7 mouse cellular contexts compared by ENCODE assay signal in the genomic region with DNA sequence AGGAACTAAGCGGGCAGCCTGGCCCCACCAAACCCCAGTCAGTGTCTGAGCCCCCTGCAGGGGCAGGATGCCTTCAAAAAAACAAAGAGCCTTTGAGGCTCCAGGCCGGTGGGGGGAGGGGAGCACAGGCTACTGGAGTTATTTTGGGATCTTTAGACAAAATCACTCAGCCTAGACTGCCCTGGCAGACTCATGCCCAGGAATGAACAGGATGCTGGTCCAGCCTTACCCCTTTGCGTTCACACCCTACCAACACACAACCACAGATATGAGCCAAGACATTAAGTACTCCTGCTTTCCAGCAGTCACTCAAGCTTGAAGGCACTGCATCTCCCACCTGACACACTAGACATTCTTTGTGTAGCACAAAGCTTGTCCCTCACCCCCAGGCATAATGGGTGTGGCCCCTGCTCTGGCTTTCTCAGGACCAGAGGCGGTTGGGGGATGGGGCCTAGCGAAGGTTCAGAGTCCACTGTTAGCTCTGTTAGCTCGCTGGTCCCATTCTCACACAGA. TPM values are rescaled to one million over a fixed set of nuclear protein-coding genes. Genes with fewer than 3 reads are reported as not detected.
DNase-seq lines count a peak whose midpoint lies in the region; ATAC-seq and TF ChIP-seq lines count a peak whose summit lies in the region.

No protein-coding gene starts in this region.

- WGBS in bone marrow, adult 2 months = 66% methylated on average over 6 of the region's 6 CpGs
- WGBS in limb, embryonic 10.5 days = 33% methylated on average over 6 of the region's 6 CpGs
- WGBS in midbrain, embryonic 16.5 days = 10% methylated on average over 6 of the region's 6 CpGs

- ATAC-seq in midbrain, embryonic 16.5 days = no peak

- H3K27ac ChIP-seq in ES-E14 (ENCODE audit: insufficient read depth, low read depth, low read length, poor library complexity, severe bottlenecking) = peak overlapping the region; percentile 95
- H3K27ac ChIP-seq in bone marrow, adult 2 months (ENCODE audit: control insufficient read depth, insufficient read depth, low read depth, low read length, poor library complexity) = peak overlapping the region; percentile 26; the same call in 1 of the 2 replicates
- peak overlapping the region; percentile 77 for H3K27ac ChIP-seq in limb, embryonic 10.5 days
- H3K27ac ChIP-seq in midbrain, embryonic 16.5 days (ENCODE audit: low read length) = peak overlapping the region; percentile 78

- peaks cover 26 to 65% of the 10 kb centered on the region in 2 experiments; a peak in 3 of 4 replicates for H3K4me1 ChIP-seq in ES-E14 (ENCODE audit: control insufficient read depth in 2 of 2, insufficient read depth in 2 of 2, low read length in 2 of 2, poor library complexity in 1 of 2)
- peaks cover 3% of the 10 kb centered on the region for H3K4me1 ChIP-seq in bone marrow, adult 2 months (ENCODE audit: control insufficient read depth, insufficient read depth, low read length)
- H3K4me1 ChIP-seq in limb, embryonic 10.5 days = peaks cover 87% of the 10 kb centered on the region
- H3K4me1 ChIP-seq in midbrain, embryonic 16.5 days (ENCODE audit: control insufficient read depth, insufficient read depth, low read length) = peaks cover 54% of the 10 kb centered on the region

- peak overlapping the region; percentile 38 to 42 for H3K4me3 ChIP-seq in ES-E14 (ENCODE audit: insufficient read depth in 1 of 2, low read depth in 1 of 2, low read length in 2 of 2, poor library complexity in 1 of 2, severe bottlenecking in 1 of 2)
- H3K4me3 ChIP-seq in bone marrow, adult 2 months (replicated peaks; ENCODE audit: control insufficient read depth, low read depth, low read length) = no peak overlapping the region
- H3K4me3 ChIP-seq in limb, embryonic 10.5 days = peak overlapping the region; percentile 3
- H3K4me3 ChIP-seq in midbrain, embryonic 16.5 days (ENCODE audit: low read depth, low read length) = no peak overlapping the region

- TF ChIP-seq POLR2A in bone marrow, adult 2 months (IDR thresholded peaks at IDR 0.05; ENCODE audit: borderline replicate concordance, control insufficient read depth, low read depth, low read length) = no peak

- peak; percentile 97 for DNase-seq in ES-E14 (ENCODE audit: low read depth, low spot score)
- peak; percentile 44 for DNase-seq in heart, postnatal 4 days
- DNase-seq in limb, embryonic 10.5 days (ENCODE audit: low spot score) = peak; percentile 50
- no peak for DNase-seq in thymus, postnatal 0 days (ENCODE audit: low spot score)
- no peak for DNase-seq in spleen, postnatal 14 days (ENCODE audit: low spot score in 2 of 2)

- peaks cover 44% of the 10 kb centered on the region for H3K36me3 ChIP-seq in ES-E14 (ENCODE audit: control insufficient read depth, insufficient read depth, low read length, poor library complexity, severe bottlenecking)
- H3K36me3 ChIP-seq in limb, embryonic 10.5 days = peaks cover 67% of the 10 kb centered on the region
- peaks cover 7% of the 10 kb centered on the region; the same call in 1 of the 2 replicates for H3K36me3 ChIP-seq in midbrain, embryonic 16.5 days (ENCODE audit: control insufficient read depth, insufficient read depth, low read length)

- no peaks in the 10 kb centered on the region for H3K27me3 ChIP-seq in limb, embryonic 10.5 days (ENCODE audit: low read depth, poor library complexity, severe bottlenecking)
- no peaks in the 10 kb centered on the region for H3K27me3 ChIP-seq in midbrain, embryonic 16.5 days (ENCODE audit: control insufficient read depth, insufficient read depth, low read depth, low read length)

- peak overlapping the region; percentile 15; the same call in 1 of the 2 replicates for H3K4me2 ChIP-seq in midbrain, embryonic 16.5 days (ENCODE audit: low read length)

- H3K9me3 ChIP-seq in ES-E14 (ENCODE audit: control insufficient read depth, insufficient read depth, low read depth, low read length) = no peaks in the 10 kb centered on the region
- no peaks in the 10 kb centered on the region for H3K9me3 ChIP-seq in limb, embryonic 10.5 days (replicated peaks)
- H3K9me3 ChIP-seq in midbrain, embryonic 16.5 days (replicated peaks; ENCODE audit: control insufficient read depth, low read length, poor library complexity, severe bottlenecking) = no peaks in the 10 kb centered on the region

- no peak for TF ChIP-seq CTCF in bone marrow, adult 2 months (IDR thresholded peaks at IDR 0.05; ENCODE audit: control insufficient read depth, insufficient read depth, low read length)

- H3K9ac ChIP-seq in ES-E14 (ENCODE audit: insufficient read depth, low read depth, low read length, poor library complexity, severe bottlenecking) = peak overlapping the region; percentile 33
- H3K9ac ChIP-seq in midbrain, embryonic 16.5 days (ENCODE audit: low read depth, low read length) = peak overlapping the region; percentile 39

- in situ Hi-C loops in ES-E14 (cut with MboI; ENCODE audit: low sequenced_read_pairs in 2 of 2, unreplicated experiment in 2 of 2) = no loop called here

TF ChIP-seq in ES-E14, 5 proteins besides CTCF, POLR2A, EP300 and RAD21:
- TF ChIP-seq CHD2 (IDR thresholded peaks at IDR 0.05; ENCODE audit: low read depth, low read length) (peak; percentile 57), MAFK (IDR thresholded peaks at IDR 0.05; ENCODE audit: insufficient read depth, low read depth, low read length) (no peak), ZC3H11A (IDR thresholded peaks at IDR 0.05; ENCODE audit: borderline replicate concordance, low read depth, low read length) (no peak), HCFC1 (IDR thresholded peaks at IDR 0.05; ENCODE audit: borderline replicate concordance, insufficient read depth, low read length) (0 out of 2 replicates have a peak, but pooled peaks have one; percentile 36), ZNF384 (IDR thresholded peaks at IDR 0.05; ENCODE audit: low read depth, low read length) (peak; percentile 77; the same call in 1 of the 2 replicates)

RNA-seq across cellular contexts. Expression of a gene that starts 8.4 kb away (rescaled TPM):
- total RNA-seq in ES-E14 (2012; rRNA removed) = 214 and 296 TPM in 2 replicates
- 21.5 and 37.5 TPM in 2 replicates for polyA plus RNA-seq in bone marrow, adult 2 months (2011; ENCODE audit: insufficient read depth, insufficient read length, low replicate concordance, missing spikeins)
- total RNA-seq in heart, postnatal 4 days (2021) = 100 to 1,000 TPM; 112 TPM
- 36.5 and 49.0 TPM in 2 replicates for polyA plus RNA-seq in limb, embryonic 10.5 days (2016; fragmentation: Nextera tagmentation; extraction: Ambion mirVana)
- 126 and 129 TPM in 2 replicates for polyA plus RNA-seq in midbrain, embryonic 16.5 days (2015; fragmentation: Nextera tagmentation; extraction: Ambion mirVana)
- polyA plus RNA-seq in thymus, postnatal 0 days (2015; fragmentation: Nextera tagmentation; extraction: Ambion mirVana) = 10.4 and 11.6 TPM in 2 replicates

RNA-seq across cellular contexts. Expression of a gene that starts 11.8 kb away (rescaled TPM):
- total RNA-seq in ES-E14 (2012; rRNA removed) = 0.67 and 0.79 TPM in 2 replicates
- polyA plus RNA-seq in bone marrow, adult 2 months (2011; ENCODE audit: insufficient read depth, insufficient read length, low replicate concordance, missing spikeins) = 134 and 235 TPM in 2 replicates
- total RNA-seq in heart, postnatal 4 days (2021) = 1 to 10 TPM; 1.3 to 1.4 TPM
- 0.20 and 0.45 TPM in 2 replicates for polyA plus RNA-seq in limb, embryonic 10.5 days (2016; fragmentation: Nextera tagmentation; extraction: Ambion mirVana)
- 1.2 and 1.4 TPM in 2 replicates for polyA plus RNA-seq in midbrain, embryonic 16.5 days (2015; fragmentation: Nextera tagmentation; extraction: Ambion mirVana)
- 70.8 and 74.6 TPM in 2 replicates for polyA plus RNA-seq in thymus, postnatal 0 days (2015; fragmentation: Nextera tagmentation; extraction: Ambion mirVana)

RNA-seq across cellular contexts. Expression of a gene that starts 14.2 kb away (rescaled TPM):
- 0.21 and 0.27 TPM in 2 replicates for total RNA-seq in ES-E14 (2012; rRNA removed)
- polyA plus RNA-seq in bone marrow, adult 2 months (2011; ENCODE audit: insufficient read depth, insufficient read length, low replicate concordance, missing spikeins) = 8.2 and 9.5 TPM in 2 replicates
- total RNA-seq in heart, postnatal 4 days (2021) = 1 to 10 TPM; 7.6 to 7.7 TPM
- polyA plus RNA-seq in limb, embryonic 10.5 days (2016; fragmentation: Nextera tagmentation; extraction: Ambion mirVana) = 1.1 and 1.2 TPM in 2 replicates
- polyA plus RNA-seq in midbrain, embryonic 16.5 days (2015; fragmentation: Nextera tagmentation; extraction: Ambion mirVana) = 3.7 and 4.2 TPM in 2 replicates
- polyA plus RNA-seq in thymus, postnatal 0 days (2015; fragmentation: Nextera tagmentation; extraction: Ambion mirVana) = 11.4 and 11.9 TPM in 2 replicates

RNA-seq across cellular contexts. Expression of a gene that starts 26.8 kb away (rescaled TPM):
- 0.16 and 0.18 TPM in 2 replicates for total RNA-seq in ES-E14 (2012; rRNA removed)
- 0.99 and 1.8 TPM in 2 replicates for polyA plus RNA-seq in bone marrow, adult 2 months (2011; ENCODE audit: insufficient read depth, insufficient read length, low replicate concordance, missing spikeins)
- 100 to 1,000 TPM in 1 of 2 experiments, 10 to 100 TPM in 1; 91.2 to 106 TPM for total RNA-seq in heart, postnatal 4 days (2021)
- polyA plus RNA-seq in limb, embryonic 10.5 days (2016; fragmentation: Nextera tagmentation; extraction: Ambion mirVana) = 0.18 and 0.29 TPM in 2 replicates
- 2.0 and 2.7 TPM in 2 replicates for polyA plus RNA-seq in midbrain, embryonic 16.5 days (2015; fragmentation: Nextera tagmentation; extraction: Ambion mirVana)
- 0.96 and 1.0 TPM in 2 replicates for polyA plus RNA-seq in thymus, postnatal 0 days (2015; fragmentation: Nextera tagmentation; extraction: Ambion mirVana)

RNA-seq across cellular contexts. Expression of a gene that starts 45.8 kb away (rescaled TPM):
- 15.2 and 31.2 TPM in 2 replicates for total RNA-seq in ES-E14 (2012; rRNA removed)
- polyA plus RNA-seq in bone marrow, adult 2 months (2011; ENCODE audit: insufficient read depth, insufficient read length, low replicate concordance, missing spikeins) = 15.7 and 42.5 TPM in 2 replicates
- total RNA-seq in heart, postnatal 4 days (2021) = 10 to 100 TPM in 1 of 2 experiments, 1 to 10 TPM in 1; 9.1 to 10.2 TPM
- polyA plus RNA-seq in limb, embryonic 10.5 days (2016; fragmentation: Nextera tagmentation; extraction: Ambion mirVana) = 24.2 and 25.2 TPM in 2 replicates
- 26.8 and 26.9 TPM in 2 replicates for polyA plus RNA-seq in midbrain, embryonic 16.5 days (2015; fragmentation: Nextera tagmentation; extraction: Ambion mirVana)
- polyA plus RNA-seq in thymus, postnatal 0 days (2015; fragmentation: Nextera tagmentation; extraction: Ambion mirVana) = 15.6 and 16.3 TPM in 2 replicates

Comparison
In these comparisons a context has a peak if more than half of its experiments do, and no peak if none do; other contexts are left out.
1. DNase-seq: peak in ES-E14 (single experiment), heart, postnatal 4 days (single experiment) and limb, embryonic 10.5 days (single experiment); none in thymus, postnatal 0 days (single experiment) and spleen, postnatal 14 days (0 of 2).
2. H3K27ac ChIP-seq: peak in every context shown above with its lines; median percentile 95 in ES-E14; 78 in midbrain, embryonic 16.5 days; 77 in limb, embryonic 10.5 days; 26 in bone marrow, adult 2 months.
3. H3K4me3 ChIP-seq: peak in ES-E14 (2 of 2) and limb, embryonic 10.5 days (single experiment); none in bone marrow, adult 2 months (single experiment) and midbrain, embryonic 16.5 days (single experiment).
4. RNA of a gene that starts 11.8 kb away (polyA plus RNA-seq): 134 to 235 TPM in bone marrow, adult 2 months and 70.8 to 74.6 TPM in thymus, postnatal 0 days; 1.2 to 1.4 TPM in midbrain, embryonic 16.5 days and 0.20 to 0.45 TPM in limb, embryonic 10.5 days; every median in the first group is over 10 times any median in the second.